Mouse (Mus musculus) C2C12 (cell line): ENCODE measurements at regions not wholly inside any gene's neighbourhood (a gene's known extent, or its start where the extent isn't known, plus 50 kb on each side); places are given as distances from the start of the nearest gene placed in this dataset.

Source experiments
- CEBPB ChIP-seq: IDR thresholded peaks from one replicate; pipeline ENCODE4 v1.6.1; 2011; ENCODE audit warnings: low read depth, mild to moderate bottlenecking, control low read depth, moderate library complexity
- CTCF ChIP-seq: IDR thresholded peaks from one replicate; pipeline ENCODE4 v1.5.1; 2011; ENCODE audit not compliant: control insufficient read depth, insufficient read depth, insufficient read length
- FOSL1 ChIP-seq: IDR thresholded peaks from one replicate; pipeline ENCODE4 v1.8.0; 2011; ENCODE audit warnings: mild to moderate bottlenecking, low read length; ENCODE audit not compliant: poor library complexity, insufficient read depth, severe bottlenecking
- MAX ChIP-seq: IDR thresholded peaks from one replicate; pipeline ENCODE4 v1.6.1; 2011; ENCODE audit warnings: mild to moderate bottlenecking, control low read depth
- MYOD1 ChIP-seq: IDR thresholded peaks from one replicate; pipeline ENCODE4 v1.6.1; 2011; ENCODE audit warnings: low read depth; ENCODE audit not compliant: control insufficient read depth, insufficient read length
- MYOG ChIP-seq: IDR thresholded peaks from one replicate; pipeline ENCODE4 v1.6.1; 2011; ENCODE audit not compliant: control insufficient read depth, insufficient read length; ENCODE audit errors: extremely low read depth
- USF1 ChIP-seq: IDR thresholded peaks from one replicate; pipeline ENCODE4 v1.6.1; 2011; ENCODE audit warnings: low read depth, mild to moderate bottlenecking, control low read depth, moderate library complexity

DNA sequence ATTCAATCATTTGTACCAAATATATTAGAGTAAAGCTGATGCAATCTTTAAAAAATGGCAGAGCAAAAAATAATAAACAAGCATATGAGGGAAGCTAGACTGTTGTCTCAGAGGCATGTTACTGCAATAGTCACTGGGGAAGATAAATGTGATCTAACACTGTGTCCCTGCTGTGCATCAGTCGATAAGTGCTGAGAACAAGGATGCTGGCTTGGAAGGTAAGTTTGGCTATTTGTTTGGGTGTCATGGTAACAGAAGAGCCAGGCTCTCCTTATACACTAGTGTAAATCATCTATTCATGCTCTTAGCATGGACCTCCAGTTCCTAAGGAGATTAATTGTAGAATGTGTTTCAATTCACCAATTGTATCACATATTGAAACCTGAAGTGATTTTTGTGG lies 102.0 kb upstream of the Ghr start:
- TF ChIP-seq CTCF: no peak
- TF ChIP-seq MYOD1: no peak
- TF ChIP-seq USF1: no peak
- TF ChIP-seq CEBPB: no peak
- TF ChIP-seq MAX: no peak
- TF ChIP-seq MYOG: no peak
- no peak for TF ChIP-seq FOSL1
